Comparison of ENCODE assay signal across 25 mouse cellular contexts in the genomic region with DNA sequence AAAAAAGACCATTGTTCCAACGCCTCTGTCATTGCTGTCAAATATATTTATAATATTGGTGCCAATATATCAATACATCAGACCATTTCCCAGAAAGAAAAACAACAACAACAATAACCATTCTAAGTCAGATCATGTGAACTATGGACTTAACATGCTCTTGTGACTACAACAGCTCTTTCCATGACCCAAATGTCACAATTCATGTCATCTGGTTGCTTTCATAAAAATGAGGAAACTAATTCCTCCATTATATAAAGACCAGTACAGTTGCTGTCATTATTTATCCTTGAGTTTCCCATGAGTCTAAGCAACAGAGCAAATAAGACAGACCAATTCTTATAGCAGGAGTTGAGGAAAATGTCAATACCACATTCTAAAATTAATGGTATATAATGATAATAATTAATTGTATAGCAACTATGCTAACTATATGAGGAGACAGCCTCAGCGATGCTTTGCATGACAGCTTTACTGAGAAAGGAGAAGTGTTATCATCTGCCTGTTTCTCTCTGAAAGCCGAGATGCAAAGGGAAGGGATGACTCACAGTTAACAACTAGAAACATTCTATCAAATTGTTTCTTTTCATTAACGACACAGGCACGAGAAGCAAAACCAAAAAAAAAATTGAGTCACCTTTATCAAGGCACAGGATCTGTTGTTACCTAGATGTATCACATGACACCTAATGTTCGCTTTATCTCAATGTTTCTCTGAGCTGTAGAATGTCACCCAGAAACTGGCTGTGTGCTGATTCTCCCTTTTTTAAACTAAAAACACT.
DNase-seq lines count a peak whose midpoint lies in the region; ATAC-seq and TF ChIP-seq lines count a peak whose summit lies in the region.
"Had no signal": no experiment of that assay in that cellular context is flagged by ENCODE, and none has a peak within 500 bp of the region (broad histone marks: within the 10 kb centered on the region; RNA-seq: fewer than 3 reads in every experiment).

No protein-coding gene starts in this region.

- no peaks in the 10 kb centered on the region for H3K4me1 ChIP-seq in lung, postnatal 0 days (ENCODE audit: insufficient read depth, low read depth, low read length)
- H3K4me1 ChIP-seq: embryonic facial prominence, embryonic 12.5 days; forebrain, embryonic 15.5 days; intestine, embryonic 15.5 days; liver, embryonic 13.5 days had no signal

- TF ChIP-seq EP300 in lung, postnatal 0 days (IDR thresholded peaks at IDR 0.05): no peak

- H3K9me3 ChIP-seq in lung, postnatal 0 days (ENCODE audit: low read length): peaks cover 3% of the 10 kb centered on the region; the same call in 1 of the 2 replicates
- H3K9me3 ChIP-seq: embryonic facial prominence, embryonic 12.5 days; forebrain, embryonic 15.5 days; intestine, embryonic 15.5 days; liver, embryonic 13.5 days; midbrain, embryonic 10.5 days had no signal

- H3K4me2 ChIP-seq in lung, postnatal 0 days (replicated peaks; ENCODE audit: low read depth, low read length): no peak overlapping the region
- H3K4me2 ChIP-seq: embryonic facial prominence, embryonic 12.5 days; forebrain, embryonic 15.5 days; hindbrain, embryonic 14.5 days; intestine, embryonic 15.5 days; liver, embryonic 13.5 days had no signal

- no peak overlapping the region for H3K9ac ChIP-seq in lung, postnatal 0 days (replicated peaks; ENCODE audit: low read depth)
- H3K9ac ChIP-seq: embryonic facial prominence, embryonic 12.5 days; forebrain, embryonic 15.5 days; hindbrain, embryonic 14.5 days; intestine, embryonic 15.5 days; liver, embryonic 13.5 days had no signal

- 68% methylated on average over 6 of the region's 6 CpGs for WGBS in lung, postnatal 0 days

- TF ChIP-seq CTCF in lung, postnatal 0 days (IDR thresholded peaks at IDR 0.05): no peak

- DNase-seq in A20 (ENCODE audit: low read depth, low spot score): peak; percentile 24
- peak; percentile 26 for DNase-seq in brain, adult 2 months (ENCODE audit: low read depth, low spot score)
- DNase-seq in lung, postnatal 0 days (ENCODE audit: low spot score): no peak
- no peak for DNase-seq in testis, postnatal 10 days (ENCODE audit: low spot score)
- DNase-seq in cerebellum, adult 8-10 months: no peak
- DNase-seq in layer of hippocampus, adult 18-20 months (ENCODE audit: low spot score in 2 of 2): no peak
- DNase-seq: adrenal gland, postnatal 10 days; cerebellum, postnatal 10 days; gastrocnemius, postnatal 14 days; heart, adult 2 months; heart, postnatal 4 days; kidney, postnatal 25 days; layer of hippocampus, adult 9-11 months; liver, embryonic 13.5 days; lung, adult 2 months; lung, postnatal 36 days had no signal

- peak; percentile 87 for ATAC-seq in CD4-positive, CD25-positive, alpha-beta regulatory T cell, adult 4 months
- ATAC-seq in megakaryocyte, adult 5-6 weeks (ENCODE audit: poor library complexity, severe bottlenecking): peak; percentile 84
- ATAC-seq in lung, postnatal 0 days: no peak
- ATAC-seq: forebrain, embryonic 15.5 days had no signal

- H3K4me3 ChIP-seq in lung, postnatal 0 days (ENCODE audit: low read depth, low read length): no peak overlapping the region
- H3K4me3 ChIP-seq: embryonic facial prominence, embryonic 12.5 days; forebrain, embryonic 15.5 days; heart, adult 2 months; intestine, embryonic 15.5 days; left cerebral cortex, adult 2 months; liver, embryonic 13.5 days; midbrain, embryonic 10.5 days had no signal

- no peak overlapping the region for H3K27ac ChIP-seq in lung, postnatal 0 days (ENCODE audit: low read length)
- H3K27ac ChIP-seq: embryonic facial prominence, embryonic 12.5 days; forebrain, embryonic 15.5 days; heart, adult 2 months; hindbrain, embryonic 14.5 days; intestine, embryonic 15.5 days; left cerebral cortex, adult 2 months; liver, embryonic 13.5 days; midbrain, embryonic 10.5 days; stomach, postnatal 0 days had no signal

- H3K36me3 ChIP-seq in lung, postnatal 0 days (ENCODE audit: insufficient read depth, low read length): no peaks in the 10 kb centered on the region
- H3K36me3 ChIP-seq: embryonic facial prominence, embryonic 12.5 days; forebrain, embryonic 15.5 days; intestine, embryonic 15.5 days; liver, embryonic 13.5 days; midbrain, embryonic 10.5 days had no signal

- no peaks in the 10 kb centered on the region for H3K27me3 ChIP-seq in lung, postnatal 0 days (replicated peaks; ENCODE audit: insufficient read depth, low read length)
- H3K27me3 ChIP-seq: embryonic facial prominence, embryonic 12.5 days; forebrain, embryonic 15.5 days; intestine, embryonic 15.5 days; liver, embryonic 13.5 days had no signal

Comparison
In these comparisons a context has a peak if more than half of its experiments do, and no peak if none do; other contexts are left out.
1. DNase-seq: peak in A20 (single experiment) and brain, adult 2 months (single experiment); none in lung, postnatal 0 days (single experiment), testis, postnatal 10 days (single experiment), cerebellum, adult 8-10 months (single experiment) and layer of hippocampus, adult 18-20 months (0 of 2).